Mouse (Mus musculus) kidney, adult 11 months (tissue): Measurements from ENCODE around the gene Ugt1a6a.
"Not testable (repeated sequence)": the region's sequence is repeated elsewhere in the genome, so short reads cannot be mapped to it uniquely, and the experiment has no call there.

Experiments used
- DNase-seq: peaks from one replicate; pipeline ENCODE4 v3.0.0; 2022

Ugt1a6a gene

GRCm38 (mm10) chr1:88213766-88214461 lies 79.3 kb downstream of the Ugt1a6a start:
- DNase-seq = no peak

GRCm38 (mm10) chr1:88214462-88214952 lies 79.9 kb downstream of the Ugt1a6a start:
- no peak for DNase-seq

- no peak for DNase-seq
These were observed 81.1 kb downstream of the Ugt1a6a start for GRCm38 (mm10) chr1:88215466-88216380.

GRCm38 (mm10) chr1:88216551-88216950 lies 81.9 kb downstream of the Ugt1a6a start:
- no peak for DNase-seq

GRCm38 (mm10) chr1:88217144-88217543 lies 82.5 kb downstream of the Ugt1a6a start:
- no peak for DNase-seq

GRCm38 (mm10) chr1:88217576-88217975 lies 83.0 kb downstream of the Ugt1a6a start:
- DNase-seq = no peak

- DNase-seq = no peak
These were observed 83.4 kb downstream of the Ugt1a6a start for GRCm38 (mm10) chr1:88218051-88218450.

- DNase-seq = no peak
These were observed 84.0 kb downstream of the Ugt1a6a start for GRCm38 (mm10) chr1:88218591-88218990.

GRCm38 (mm10) chr1:88219054-88219453 lies 84.4 kb downstream of the Ugt1a6a start:
- DNase-seq = no peak

- no peak for DNase-seq
These were observed 85.7 kb downstream of the Ugt1a6a start for GRCm38 (mm10) chr1:88220336-88220735.

GRCm38 (mm10) chr1:88222216-88222615 lies 87.6 kb downstream of the Ugt1a6a start:
- DNase-seq = no peak

GRCm38 (mm10) chr1:88223011-88223515 lies 88.5 kb downstream of the Ugt1a6a start:
- DNase-seq = not testable (repeated sequence)

GRCm38 (mm10) chr1:88223591-88223990 lies 89.0 kb downstream of the Ugt1a6a start:
- no peak for DNase-seq

GRCm38 (mm10) chr1:88224029-88224776 lies 89.6 kb downstream of the Ugt1a6a start:
- no peak for DNase-seq

- not testable (repeated sequence) for DNase-seq
These were observed 90.7 kb downstream of the Ugt1a6a start for GRCm38 (mm10) chr1:88225301-88225700.

- DNase-seq = no peak
These were observed 91.1 kb downstream of the Ugt1a6a start for GRCm38 (mm10) chr1:88225741-88226140.

GRCm38 (mm10) chr1:88226670-88227379 lies 92.2 kb downstream of the Ugt1a6a start, which contains the start of gene Mroh2a:
Gene Mroh2a (plus strand): TSS chr1:88226986.
- DNase-seq = no peak

GRCm38 (mm10) chr1:88227482-88227881 lies 92.9 kb downstream of the Ugt1a6a start:
- no peak for DNase-seq

- DNase-seq = no peak
These were observed 93.5 kb downstream of the Ugt1a6a start for GRCm38 (mm10) chr1:88228121-88228520.

GRCm38 (mm10) chr1:88229566-88229965 lies 95.0 kb downstream of the Ugt1a6a start:
- no peak for DNase-seq

GRCm38 (mm10) chr1:88229986-88230385 lies 95.4 kb downstream of the Ugt1a6a start:
- DNase-seq = no peak

GRCm38 (mm10) chr1:88230421-88230820 lies 95.8 kb downstream of the Ugt1a6a start:
- no peak for DNase-seq
